Mouse (Mus musculus): ENCODE results near the gene Cttnbp2.

DNA sequence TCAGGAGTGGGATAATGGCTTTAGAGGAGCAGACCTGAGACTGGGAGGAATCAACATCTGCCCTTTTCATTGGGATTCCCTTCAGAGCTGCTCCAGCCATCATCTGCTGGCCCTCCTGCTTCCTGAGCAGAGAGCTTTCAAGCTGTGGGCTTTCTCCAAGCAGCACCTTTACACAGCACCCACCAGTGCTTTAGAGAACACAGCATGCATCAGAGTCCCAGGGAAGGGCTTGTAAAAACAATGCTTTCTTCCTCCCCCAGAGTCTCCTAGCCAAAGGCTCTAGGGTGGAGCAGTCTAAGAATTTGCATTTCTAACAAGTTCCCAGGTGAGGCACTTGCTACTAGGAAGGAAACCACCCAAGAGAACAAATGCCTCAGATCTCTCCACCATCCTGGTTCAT is 29.6 kb downstream of the Cttnbp2 start:
- TF ChIP-seq CTCF (IDR thresholded peaks at IDR 0.05; ENCODE audit: borderline replicate concordance, insufficient read depth, low read length): no peak
- TF ChIP-seq POLR2A (IDR thresholded peaks at IDR 0.05; ENCODE audit: low read depth, low read length): no peak
